Mouse (Mus musculus): ENCODE measurements around the gene Mnt. TPM values are rescaled to one million over a fixed set of nuclear protein-coding genes. Genes with fewer than 3 reads are reported as not detected.

The Mnt gene
- polyA plus RNA-seq, 1 experiment from 2014 or later: 49.6 TPM

DNA sequence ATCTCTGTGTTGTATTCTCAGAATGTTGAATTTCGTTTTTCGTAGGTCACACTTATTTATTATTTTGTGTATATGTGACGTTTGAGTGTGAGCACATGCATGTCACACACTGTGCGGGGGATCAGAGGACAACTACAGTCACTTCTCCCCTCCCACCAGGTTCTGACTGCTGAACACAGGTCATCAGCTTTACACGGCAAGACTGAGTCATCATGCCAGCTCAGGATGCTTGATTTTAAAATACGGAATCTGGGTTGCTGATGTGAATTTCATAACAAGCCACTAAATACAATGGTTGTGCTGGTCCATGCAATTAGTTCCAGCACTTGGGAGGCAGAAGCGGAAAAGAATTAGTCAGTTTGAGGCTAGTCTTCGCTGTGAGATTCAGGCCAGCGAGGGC is 50.3 kb downstream of the Mnt start:
- H3K79me2 ChIP-seq (ENCODE audit: inconsistent target): no peaks in the 10 kb centered on the region
- 91% methylated on average over 9 of the region's 9 CpGs for WGBS (ENCODE audit: missing documents)
- H3K4me3 ChIP-seq (ENCODE audit: inconsistent target): no peak overlapping the region
- no peak overlapping the region for H3K27ac ChIP-seq
- H3K36me3 ChIP-seq (ENCODE audit: inconsistent target): no peaks in the 10 kb centered on the region

DNA sequence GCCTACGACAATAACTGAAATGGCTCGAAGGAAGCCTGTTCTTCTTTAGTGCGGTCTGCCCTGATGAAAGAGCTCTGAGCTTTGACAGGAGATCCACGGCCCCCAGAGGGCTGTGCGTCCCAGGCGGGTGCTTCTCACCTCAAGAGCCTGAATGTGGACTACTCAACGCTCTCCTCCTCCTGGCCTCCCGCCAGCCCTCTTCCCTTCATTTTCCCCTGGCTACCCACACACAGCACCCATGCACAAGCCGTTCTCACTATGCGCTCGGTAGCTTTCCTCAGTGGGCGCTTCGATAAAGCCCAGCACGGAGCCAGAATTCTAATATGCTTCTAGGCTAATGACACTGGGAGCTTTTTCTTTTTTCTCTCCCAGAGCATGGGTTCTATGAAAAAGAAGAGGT is 51.3 kb downstream of the Mnt start:
- Histone ChIP-seq H3K79me2 (ENCODE audit: inconsistent target) (no peaks in the 10 kb centered on the region), H3K27ac (no peak overlapping the region), H3K36me3 (ENCODE audit: inconsistent target) (no peaks in the 10 kb centered on the region), H3K4me3 (ENCODE audit: inconsistent target) (no peak overlapping the region)
- 93% methylated on average over 14 of the region's 14 CpGs for WGBS (ENCODE audit: missing documents)

DNA sequence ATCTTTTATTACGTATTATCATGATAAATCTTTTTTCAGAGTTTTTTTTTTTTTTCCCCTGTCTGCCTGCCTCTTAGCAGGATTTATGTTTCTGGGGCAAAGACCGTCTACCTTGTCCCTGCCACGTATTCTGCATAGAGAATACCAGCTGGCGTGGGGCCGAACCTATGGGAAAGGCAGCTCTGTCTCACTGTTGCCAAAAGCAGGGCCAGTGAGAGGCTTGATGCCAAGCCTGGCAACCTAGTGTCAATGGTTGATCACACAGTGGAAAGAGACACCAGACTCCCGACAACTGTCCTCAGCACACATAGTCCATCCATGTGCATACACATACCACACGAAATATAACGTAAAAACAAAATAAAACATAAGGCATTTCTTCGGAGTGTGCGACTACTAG is 52.4 kb downstream of the Mnt start:
- no peak overlapping the region for H3K4me3 ChIP-seq (ENCODE audit: inconsistent target)
- H3K36me3 ChIP-seq (ENCODE audit: inconsistent target): no peaks in the 10 kb centered on the region
- 98% methylated on average over 10 of the region's 10 CpGs for WGBS (ENCODE audit: missing documents)
- H3K27ac ChIP-seq: no peak overlapping the region
- no peaks in the 10 kb centered on the region for H3K79me2 ChIP-seq (ENCODE audit: inconsistent target)

DNA sequence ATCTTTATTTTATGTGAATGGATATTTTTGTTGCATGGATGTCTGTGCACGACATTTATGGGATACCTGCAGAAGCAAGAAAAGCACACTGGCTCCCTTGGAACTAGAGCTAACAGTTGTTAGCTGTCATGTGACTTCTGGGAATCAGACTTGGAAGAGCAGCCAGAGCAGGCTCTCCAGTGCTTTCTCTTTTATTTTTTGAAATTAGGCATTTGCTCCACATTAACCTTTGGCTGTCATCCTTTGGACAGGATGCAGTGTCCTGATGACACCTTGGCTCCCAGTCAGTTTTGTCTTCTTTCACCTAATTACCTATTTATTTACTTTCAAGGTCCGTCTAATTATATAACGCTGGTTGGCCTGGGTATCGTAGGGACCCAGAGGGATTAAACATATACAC is 63.9 kb downstream of the Mnt start:
- 92% methylated on average over 4 of the region's 4 CpGs for WGBS (ENCODE audit: missing documents)
- H3K36me3 ChIP-seq (ENCODE audit: inconsistent target): 0 out of 2 replicates have a peak, but pooled peaks cover under 1% of the 10 kb centered on the region
- H3K4me3 ChIP-seq (ENCODE audit: inconsistent target): no peak overlapping the region
- no peak overlapping the region for H3K27ac ChIP-seq
- peaks cover 17% of the 10 kb centered on the region for H3K79me2 ChIP-seq (ENCODE audit: inconsistent target)

Other genes with a start within 250 kb of the Mnt start
- gene Rap1gap2, start 220.0 kb upstream of the Mnt start, polyA plus RNA-seq (2018): 0.27 to 0.59 TPM (median 0.37 TPM) in 3 replicates
- 0.13 to 0.20 TPM in 2 of 3 replicates, not detected in the other for gene Ccdc92b, start 211.3 kb upstream of the Mnt start, polyA plus RNA-seq (2018)
- gene Cluh, start 181.4 kb upstream of the Mnt start, polyA plus RNA-seq (2018): 22.2 to 42.3 TPM (median 23.6 TPM) in 3 replicates
- gene Pafah1b1, start 106.2 kb upstream of the Mnt start, polyA plus RNA-seq (2018): 65.1 to 129 TPM (median 83.5 TPM) in 3 replicates
- gene Mettl16, start 60.1 kb upstream of the Mnt start, polyA plus RNA-seq (2018): 8.7 to 21.0 TPM (median 15.0 TPM) in 3 replicates
- gene Sgsm2, start 66.1 kb downstream of the Mnt start, polyA plus RNA-seq (2018): 3.6 to 3.9 TPM (median 3.8 TPM) in 3 replicates
- gene Tsr1, start 67.2 kb downstream of the Mnt start, polyA plus RNA-seq (2018): 10.4 to 45.5 TPM (median 21.3 TPM) in 3 replicates
- 9.2 to 19.0 TPM (median 10.1 TPM) in 3 replicates for gene Smg6, start 94.9 kb downstream of the Mnt start, polyA plus RNA-seq (2018)
- 7.6 to 19.2 TPM (median 9.3 TPM) in 3 replicates for gene Srr, start 95.0 kb downstream of the Mnt start, polyA plus RNA-seq (2018)